Mouse (Mus musculus) thymus, adult 2 months (tissue): Measurements from ENCODE around the gene Lgr5.

Experiments used
- CTCF ChIP-seq: fragments of 200-500 bp; IDR thresholded peaks from 2 replicates; pipeline ENCODE4 v1.5.1; 2012; ENCODE audit warnings: mild to moderate bottlenecking, control low read depth, low read length, moderate library complexity, borderline replicate concordance; ENCODE audit not compliant: control insufficient read depth, poor library complexity, insufficient read depth; ENCODE audit errors: extremely low read depth
- POLR2A ChIP-seq: fragments of 200-500 bp; IDR thresholded peaks from 2 replicates; pipeline ENCODE4 v1.6.1; 2012; ENCODE audit warnings: mild to moderate bottlenecking, low read length, control low read depth, moderate library complexity; ENCODE audit not compliant: control insufficient read depth, poor library complexity, insufficient read depth; ENCODE audit errors: extremely low read depth

DNA sequence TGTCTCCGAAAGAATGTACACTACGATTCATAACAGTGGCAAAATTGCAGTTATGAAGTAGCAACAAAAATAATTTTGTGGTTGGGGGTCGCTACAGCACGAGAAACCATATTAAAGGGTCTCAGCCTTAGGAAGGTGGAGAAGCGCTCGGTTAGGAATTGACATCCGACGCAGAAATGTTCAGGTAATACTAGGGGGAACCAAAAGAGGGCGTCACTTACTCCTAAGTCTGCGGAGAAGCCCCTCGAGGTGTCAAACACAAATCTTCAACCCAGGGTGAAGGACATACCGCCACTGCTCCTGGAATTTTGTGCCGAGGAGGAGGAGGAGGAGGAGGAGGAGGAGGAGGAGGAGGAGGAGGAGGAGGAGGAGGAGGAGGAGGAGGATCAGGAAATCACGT is 2.9 kb downstream of the Lgr5 start:
- TF ChIP-seq CTCF (no peak), POLR2A (no peak)
